Mouse (Mus musculus) ES-E14 (cell line): ENCODE measurements around the gene Hist1h4i. TPM values are rescaled to one million over a fixed set of nuclear protein-coding genes. Genes with fewer than 3 reads are reported as not detected.
A peak's percentile ranks its signal among the peaks of the same experiment; 100 is the strongest.

Experiments used
- DNase-seq: peaks from one replicate; pipeline ENCODE4 v3.0.0-alpha.2; 2013; ENCODE audit warnings: low read depth, low spot score
- H3K27ac ChIP-seq: 2 replicates; pipeline ENCODE4 v1.5.1; 2012; ENCODE audit warnings: low read depth, mild to moderate bottlenecking, low read length, moderate library complexity, mixed read lengths; ENCODE audit not compliant: poor library complexity, insufficient read depth, severe bottlenecking
- H3K36me3 ChIP-seq: 2 replicates; pipeline ENCODE4 v1.6.1; 2012; ENCODE audit warnings: mild to moderate bottlenecking, low read length, moderate library complexity, mixed read lengths; ENCODE audit not compliant: control insufficient read depth, poor library complexity, insufficient read depth, severe bottlenecking
- H3K4me1 ChIP-seq, 2 experiments: fragments of 150-350 bp in 1 of 2; sonication (generic) in 1 of 2; 2 replicates each; pipeline ENCODE4 v1.6.1; 2012; ENCODE audit warnings: low read length in 2 of 2, mild to moderate bottlenecking in 1 of 2, mixed read lengths in 1 of 2; ENCODE audit not compliant: control insufficient read depth in 2 of 2, insufficient read depth in 2 of 2, poor library complexity in 1 of 2
- H3K4me3 ChIP-seq, 2 experiments: fragments of 150-350 bp in 1 of 2; sonication (generic) in 1 of 2; 2 replicates each; pipeline ENCODE4 v1.5.1; 2012; ENCODE audit warnings: low read length in 2 of 2, low read depth in 1 of 2, mild to moderate bottlenecking in 1 of 2, mixed read lengths in 1 of 2; ENCODE audit not compliant: insufficient read depth in 1 of 2, poor library complexity in 1 of 2, severe bottlenecking in 1 of 2
- H3K9ac ChIP-seq: 2 replicates; pipeline ENCODE4 v1.6.1; 2012; ENCODE audit warnings: low read depth, mild to moderate bottlenecking, low read length, mixed read lengths; ENCODE audit not compliant: poor library complexity, insufficient read depth, severe bottlenecking
- H3K9me3 ChIP-seq: fragments of 150-350 bp; sonication (generic); 2 replicates; pipeline ENCODE4 v1.6.1; 2012; ENCODE audit warnings: low read depth, mild to moderate bottlenecking, low read length; ENCODE audit not compliant: control insufficient read depth, insufficient read depth
- CHD2 ChIP-seq: IDR thresholded peaks from 2 replicates; pipeline ENCODE4 v1.6.1; 2014; ENCODE audit warnings: mild to moderate bottlenecking, low read depth, low read length, inconsistent platforms
- HCFC1 ChIP-seq: IDR thresholded peaks from 2 replicates; pipeline ENCODE4 v1.6.1; 2012; ENCODE audit warnings: low read length, inconsistent platforms, borderline replicate concordance; ENCODE audit not compliant: insufficient read depth
- MAFK ChIP-seq: IDR thresholded peaks from 2 replicates; pipeline ENCODE4 v1.6.1; 2014; ENCODE audit warnings: mild to moderate bottlenecking, low read depth, low read length, inconsistent platforms; ENCODE audit not compliant: insufficient read depth
- ZC3H11A ChIP-seq: IDR thresholded peaks from 2 replicates; pipeline ENCODE4 v1.6.1; 2012; ENCODE audit warnings: low read depth, mild to moderate bottlenecking, inconsistent platforms, low read length, borderline replicate concordance
- ZNF384 ChIP-seq: IDR thresholded peaks from 2 replicates; pipeline ENCODE4 v1.6.1; 2012; ENCODE audit warnings: low read depth, low read length, inconsistent platforms
- in situ Hi-C, 2 experiments: fragments of 600-800 bp; cut with MboI; formaldehyde crosslinking; loops; one replicate each; pipeline ENCODE4 v1.15.1; 2025; ENCODE audit warnings: low sequenced_read_pairs in 2 of 2, inconsistent platforms in 1 of 2; ENCODE audit not compliant: unreplicated experiment in 2 of 2
- total RNA-seq: library from RNA; depleted of rRNA; stranded (reverse); fragments of 300-350 nt; gene quantifications from 2 replicates; pipeline ENCODE4 v1.2.3, GENCODE M21; 2012

Gene Hist1h4i
- total RNA-seq, 1 experiment: 814 TPM

GRCm38 (mm10) chr13:22041651-22042567, 747 bp upstream of the Hist1h4i start:
- H3K4me3 ChIP-seq: peak overlapping the region; percentile 30 to 78
- DNase-seq: no peak
- no peaks in the 10 kb centered on the region for H3K36me3 ChIP-seq
- H3K27ac ChIP-seq: peak overlapping the region; percentile 92
- in situ Hi-C loops: loop anchor here (25.0 kb wide), 6 partner anchors 305 to 1720 kb away; partner anchors contain the start of genes Abt1 (in 1 of the 2), Hist1h1a (in 1 of the 2), Hist1h1d (in 1 of the 2) and Hist1h1t (in 1 of the 2)
- peak overlapping the region; percentile 92 for H3K9ac ChIP-seq
- TF ChIP-seq ZC3H11A: no peak
- TF ChIP-seq HCFC1: no peak
- no peak for TF ChIP-seq MAFK
- TF ChIP-seq CHD2: no peak
- TF ChIP-seq ZNF384: no peak
- H3K9me3 ChIP-seq: no peaks in the 10 kb centered on the region
- H3K4me1 ChIP-seq: no peaks in the 10 kb centered on the region

- Histone ChIP-seq H3K27ac (peak overlapping the region; percentile 78), H3K4me3 (peak overlapping the region; percentile 42 to 54), H3K9me3 (no peaks in the 10 kb centered on the region), H3K9ac (peak overlapping the region; percentile 69), H3K36me3 (no peaks in the 10 kb centered on the region), H3K4me1 (no peaks in the 10 kb centered on the region)
- TF ChIP-seq CHD2 (no peak), MAFK (no peak), ZNF384 (no peak), HCFC1 (no peak), ZC3H11A (no peak)
- no peak for DNase-seq
- in situ Hi-C loops: loop anchor here (25.0 kb wide), 6 partner anchors 303 to 1722 kb away; partner anchors contain the start of genes Abt1 (in 1 of the 2), Hist1h1a (in 1 of the 2), Hist1h1d (in 1 of the 2) and Hist1h1t (in 1 of the 2)
These were observed 559 bp downstream of the Hist1h4i start for GRCm38 (mm10) chr13:22040464-22041141.

- TF ChIP-seq CHD2: no peak
- DNase-seq: no peak
- Histone ChIP-seq H3K9me3 (no peaks in the 10 kb centered on the region), H3K9ac (peak overlapping the region; percentile 2; the same call in 1 of the 2 replicates), H3K36me3 (no peaks in the 10 kb centered on the region), H3K27ac (peak overlapping the region; percentile 78; the same call in 1 of the 2 replicates), H3K4me1 (no peaks in the 10 kb centered on the region), H3K4me3 (peak overlapping the region; percentile 42 to 54)
- in situ Hi-C loops: loop anchor here (10.0 to 25.0 kb wide), 8 partner anchors 303 to 1722 kb away; partner anchors contain the start of genes Hist1h4j (in 2 of the 2), Abt1 (in 1 of the 2), Hist1h1a (in 1 of the 2) and Hist1h1d (in 1 of the 2)
These were observed 1.2 kb downstream of the Hist1h4i start for GRCm38 (mm10) chr13:22039951-22040463.

GRCm38 (mm10) chr13:22039364-22039763, 1.8 kb downstream of the Hist1h4i start:
- Histone ChIP-seq H3K27ac (no peak overlapping the region; the same call in 1 of the 2 replicates), H3K9me3 (no peaks in the 10 kb centered on the region), H3K9ac (no peak overlapping the region; the same call in 1 of the 2 replicates), H3K4me3 (peak overlapping the region in 1 of 2 experiments; percentile 42; a peak in 1 of 4 replicates), H3K36me3 (no peaks in the 10 kb centered on the region), H3K4me1 (no peaks in the 10 kb centered on the region)
- DNase-seq: no peak
- TF ChIP-seq CHD2 (no peak), ZC3H11A (no peak), ZNF384 (no peak), MAFK (no peak), HCFC1 (no peak)
- in situ Hi-C loops: loop anchor here (10.0 to 25.0 kb wide), 8 partner anchors 302 to 1723 kb away; partner anchors contain the start of genes Hist1h4j (in 2 of the 2), Abt1 (in 1 of the 2), Hist1h1a (in 1 of the 2) and Hist1h1d (in 1 of the 2)
